Mouse (Mus musculus) cerebellum, postnatal 10 days (tissue): ENCODE data around the gene Asz1.

ENCODE experiments used
- DNase-seq, 2 experiments: peaks; one replicate each; pipeline ENCODE4 v3.0.0; 2021; ENCODE audit warnings: mixed read lengths in 2 of 2

The Asz1 gene

DNA sequence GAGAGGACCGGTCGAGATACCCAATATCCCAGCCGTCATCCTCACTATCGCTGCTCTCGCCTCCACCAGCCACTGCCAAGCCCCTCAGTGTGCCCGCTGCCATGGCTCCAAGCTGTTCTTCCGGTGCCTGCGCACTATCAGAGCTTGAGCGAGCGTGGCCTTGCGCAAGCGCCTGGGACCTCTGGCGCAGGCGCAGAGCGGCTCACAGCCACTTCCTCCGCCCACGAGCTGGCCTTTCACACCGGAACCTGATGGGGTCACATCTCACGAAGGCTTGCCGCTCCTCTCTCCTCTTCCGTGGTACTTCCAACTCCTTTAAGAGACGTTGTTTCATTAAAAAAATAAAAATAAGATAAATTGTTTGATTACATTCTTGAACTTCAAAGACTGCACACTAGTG is at the start of gene Asz1:
Gene Asz1, minus strand, starts transcription at position 128 of the 400 bp plus-strand sequence.
- no peak for DNase-seq

- DNase-seq, result peak; percentile 72 to 75
Measured at GRCm38 (mm10) chr6:18153031-18153430, 44.2 kb upstream of the Asz1 start.

DNA sequence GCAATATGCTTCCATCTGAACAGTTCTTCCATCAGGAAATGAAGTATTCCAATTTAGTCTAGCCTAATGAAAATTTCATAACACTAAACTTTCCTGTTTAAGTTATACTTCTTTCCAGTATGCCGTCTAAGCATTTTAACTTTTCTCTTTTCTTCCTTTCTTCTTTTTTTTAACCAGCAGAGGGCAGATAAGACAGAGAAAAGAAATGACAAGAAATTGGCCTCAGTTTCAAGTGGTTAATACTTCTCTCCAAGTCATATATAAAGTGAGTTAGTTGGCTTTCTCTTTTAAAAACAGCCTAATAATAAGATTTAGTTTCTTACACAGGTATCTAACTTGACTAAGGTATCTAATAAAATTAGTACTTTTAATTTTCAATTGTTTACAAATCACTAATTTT is 26.4 kb upstream of the Asz1 start:
- DNase-seq, result no peak

- no peak for DNase-seq
Measured at GRCm38 (mm10) chr6:18128059-18128458, 19.2 kb upstream of the Asz1 start.

DNA sequence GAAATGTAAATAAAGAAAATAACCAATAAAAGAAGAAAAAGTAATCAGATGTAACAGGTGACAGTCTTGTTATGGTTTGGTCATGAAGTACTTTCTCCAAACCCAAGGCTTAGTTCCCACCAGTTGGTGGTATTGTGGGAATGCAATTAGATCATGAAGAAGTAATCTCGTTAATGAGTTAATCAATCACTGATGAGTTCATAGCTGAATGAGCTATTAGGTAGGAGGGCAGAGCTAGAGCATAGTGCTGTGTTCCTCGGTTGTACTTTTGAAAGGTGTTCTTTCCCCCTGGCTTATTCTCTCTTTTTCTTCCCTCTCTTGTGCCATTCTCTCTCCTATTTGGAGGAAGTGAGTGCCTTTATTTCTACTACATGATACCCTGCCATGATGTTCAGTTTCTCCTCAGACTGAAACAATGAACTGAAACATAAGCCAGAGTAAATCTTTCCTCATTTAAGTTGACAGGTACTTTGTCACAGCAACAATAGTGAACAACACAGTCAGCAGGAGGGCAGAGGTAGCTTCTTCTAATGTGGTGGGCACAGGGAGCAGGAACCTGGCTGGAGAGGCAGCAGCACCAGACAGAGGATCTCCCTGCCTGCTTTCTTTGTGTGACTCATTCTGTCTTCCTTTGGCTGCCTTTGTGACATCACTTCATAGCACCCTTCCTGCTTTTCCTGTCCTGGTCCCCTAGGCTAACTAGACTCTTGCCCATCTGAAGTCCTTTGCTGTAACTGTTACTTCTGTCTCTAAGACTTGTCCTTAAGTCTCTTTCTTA is 18.5 kb upstream of the Asz1 start:
- no peak for DNase-seq

- no peak for DNase-seq
Measured at GRCm38 (mm10) chr6:18096861-18097260, 12.0 kb downstream of the Asz1 start.

DNA sequence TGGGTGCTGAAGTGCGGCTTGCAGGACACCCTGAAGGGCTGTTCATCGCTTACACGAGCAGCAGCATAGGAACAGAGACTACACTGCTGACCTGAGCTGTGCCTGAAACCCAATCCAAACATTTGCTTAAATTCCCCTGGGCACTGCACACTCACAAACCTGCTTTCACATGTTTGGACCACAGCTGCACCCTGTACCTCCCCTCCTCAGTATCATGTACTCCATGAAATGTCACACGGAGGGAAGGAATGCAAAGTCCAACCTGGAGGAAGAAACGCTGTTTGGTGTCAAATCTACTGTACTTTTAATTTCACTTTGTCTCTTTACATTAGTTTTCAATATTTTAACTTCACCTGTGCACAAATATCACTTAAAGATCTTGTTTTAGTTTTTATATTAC is 19.8 kb downstream of the Asz1 start:
- DNase-seq, result no peak

GRCm38 (mm10) chr6:18087160-18087804 is 21.6 kb downstream of the Asz1 start:
- peak in 1 of 2 experiments; percentile 47 for DNase-seq

DNA sequence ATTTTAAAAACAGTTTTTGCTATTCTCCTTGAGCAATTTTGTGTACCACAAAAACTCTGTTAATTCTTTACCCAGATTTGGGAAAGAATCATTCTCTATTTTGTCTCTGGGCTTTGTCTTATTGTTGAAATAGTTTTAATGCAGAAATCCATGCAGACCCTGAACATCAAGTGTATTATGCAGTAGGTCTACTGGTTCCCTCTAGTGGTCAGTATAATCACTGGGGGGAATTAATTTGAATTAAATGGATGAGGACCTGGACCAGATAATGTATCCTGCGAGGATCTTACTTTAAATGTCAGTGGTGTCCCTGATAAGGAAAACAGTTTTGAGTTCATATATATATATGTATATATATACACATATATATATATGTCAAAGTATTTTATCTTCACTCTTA is 30.2 kb downstream of the Asz1 start:
- peak in 1 of 2 experiments; percentile 59 for DNase-seq

DNA sequence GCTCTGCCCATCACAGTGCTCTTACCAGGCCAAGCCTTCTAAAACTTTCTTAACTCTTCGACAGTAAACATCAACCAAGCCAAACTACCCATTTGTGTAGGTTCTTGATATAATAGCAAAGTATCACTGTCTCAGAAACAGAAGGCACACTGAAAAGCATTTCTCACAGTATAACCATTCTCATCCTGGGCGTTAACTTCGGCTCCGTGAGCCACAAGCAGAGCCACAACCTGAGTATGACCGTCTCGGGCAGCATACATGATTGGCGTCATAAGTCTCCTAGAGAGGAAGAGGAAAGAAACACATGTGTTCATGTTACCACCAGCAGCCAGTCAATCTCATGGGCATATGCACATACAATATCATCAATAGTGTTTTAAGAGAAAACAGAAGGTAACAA is 31.9 kb downstream of the Asz1 start:
- DNase-seq, result no peak

DNA sequence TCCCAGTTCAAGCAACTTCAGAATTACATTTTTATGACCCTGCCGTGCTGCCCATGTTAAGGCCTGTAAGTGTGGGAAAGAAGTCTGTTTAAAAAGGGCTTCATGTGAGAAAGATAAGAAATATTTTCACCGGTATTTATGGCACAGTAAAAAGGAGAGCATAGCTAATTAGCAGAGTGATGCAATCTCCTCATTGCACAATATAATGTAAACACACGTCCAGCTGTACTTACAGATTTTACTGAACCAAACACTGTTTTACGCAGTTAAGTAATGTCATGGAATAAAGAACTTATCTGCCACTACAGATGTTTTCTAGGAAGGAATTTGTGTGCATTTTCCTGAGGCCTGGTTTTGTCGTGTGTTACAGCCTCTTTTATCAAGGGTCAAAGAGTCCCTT is 32.3 kb downstream of the Asz1 start:
- no peak for DNase-seq

DNA sequence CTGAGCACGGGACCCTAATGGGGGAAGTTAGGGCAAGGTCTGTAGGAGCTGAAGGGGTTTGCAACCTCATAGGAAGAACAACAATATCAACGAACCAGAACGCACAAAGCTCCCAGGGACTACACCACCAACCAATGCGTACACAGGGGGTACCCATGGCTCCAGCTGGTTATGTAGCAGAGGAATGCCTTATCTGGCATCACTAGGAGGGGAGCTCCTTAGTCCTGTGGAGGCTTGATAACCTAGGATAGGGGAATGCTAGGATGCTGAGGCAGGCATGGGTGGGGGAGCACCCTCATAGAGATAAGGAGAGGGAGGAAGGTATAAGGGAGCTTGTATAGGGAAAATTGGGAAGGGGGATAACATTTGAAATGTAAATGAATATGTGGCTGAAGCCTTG is 51.0 kb downstream of the Asz1 start:
- DNase-seq, result no peak

DNA sequence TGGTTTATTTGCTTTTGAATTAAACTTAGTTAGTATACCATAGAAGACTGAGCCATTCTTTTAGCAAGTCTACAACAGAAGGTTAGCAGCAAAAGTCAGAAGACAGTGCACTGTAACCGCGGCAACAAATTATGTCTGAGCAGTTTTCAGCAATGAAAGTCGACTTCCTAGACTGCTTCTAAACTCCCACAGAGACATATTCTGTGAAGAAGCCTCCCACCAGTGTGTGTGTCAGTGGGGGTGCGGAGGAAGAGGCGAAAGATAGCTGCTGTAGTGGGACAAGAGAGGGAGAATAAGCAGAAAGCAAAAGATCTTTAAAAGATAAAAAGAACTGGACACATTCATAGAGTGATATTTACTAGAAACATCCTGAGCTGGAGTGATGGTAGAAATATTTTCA is 57.2 kb downstream of the Asz1 start:
- no peak for DNase-seq

DNA sequence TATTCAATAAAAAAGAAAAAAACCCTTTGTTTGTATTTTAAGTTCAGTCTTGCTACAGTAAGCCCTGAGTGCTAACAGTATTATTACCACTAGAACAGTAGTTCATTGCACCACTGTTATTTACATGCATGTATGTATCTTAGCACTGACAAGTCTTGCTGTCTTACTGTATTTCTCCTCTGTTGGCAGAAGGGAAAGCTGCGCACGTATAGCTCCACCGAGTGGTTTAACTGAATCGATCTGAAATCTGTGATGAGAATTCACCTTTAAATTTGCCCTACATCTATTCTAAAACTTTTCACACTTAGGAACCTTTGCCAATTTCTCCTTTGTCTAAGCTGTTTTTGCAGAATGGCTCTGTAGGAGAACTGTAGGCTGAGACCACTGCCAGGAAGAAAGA is 64.6 kb downstream of the Asz1 start:
- DNase-seq, result no peak

GRCm38 (mm10) chr6:18043172-18043571 is 65.7 kb downstream of the Asz1 start:
- DNase-seq, result no peak

GRCm38 (mm10) chr6:18032271-18032670 is 76.6 kb downstream of the Asz1 start:
- no peak for DNase-seq

- DNase-seq, result peak; percentile 62 to 70
Measured at GRCm38 (mm10) chr6:18031509-18032010, 77.3 kb downstream of the Asz1 start.

DNA sequence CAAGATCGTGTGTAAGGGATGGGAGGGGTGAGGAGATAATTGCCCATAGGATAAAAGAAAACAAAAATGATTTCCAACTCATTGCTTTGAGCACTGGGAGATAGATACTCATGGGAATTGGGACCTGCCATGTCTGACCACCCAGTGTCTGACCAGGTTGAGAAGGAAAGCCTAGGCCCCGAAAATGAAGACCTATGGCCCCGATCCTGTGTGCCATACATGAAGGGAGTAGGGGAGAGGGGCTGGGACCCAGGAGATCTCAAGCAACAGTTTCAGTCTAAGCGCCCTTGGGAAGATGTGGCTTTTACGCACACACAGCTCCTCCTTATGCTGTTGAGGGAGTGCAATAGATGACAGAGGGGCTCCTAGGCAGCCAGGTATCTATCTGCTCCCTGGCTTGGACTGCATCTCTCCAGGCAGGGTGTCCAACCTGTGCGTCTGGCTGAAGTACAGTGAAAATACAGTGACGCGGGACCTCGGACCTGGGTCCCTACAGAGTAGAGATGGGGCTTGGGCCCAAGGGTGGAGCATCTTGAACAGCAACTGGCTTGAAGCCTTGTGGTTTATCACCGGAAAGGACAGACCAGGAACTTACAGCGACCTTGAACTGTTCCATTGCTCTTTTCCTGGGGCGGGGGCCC is 77.9 kb downstream of the Asz1 start:
- DNase-seq, result peak; percentile 24 to 28

DNA sequence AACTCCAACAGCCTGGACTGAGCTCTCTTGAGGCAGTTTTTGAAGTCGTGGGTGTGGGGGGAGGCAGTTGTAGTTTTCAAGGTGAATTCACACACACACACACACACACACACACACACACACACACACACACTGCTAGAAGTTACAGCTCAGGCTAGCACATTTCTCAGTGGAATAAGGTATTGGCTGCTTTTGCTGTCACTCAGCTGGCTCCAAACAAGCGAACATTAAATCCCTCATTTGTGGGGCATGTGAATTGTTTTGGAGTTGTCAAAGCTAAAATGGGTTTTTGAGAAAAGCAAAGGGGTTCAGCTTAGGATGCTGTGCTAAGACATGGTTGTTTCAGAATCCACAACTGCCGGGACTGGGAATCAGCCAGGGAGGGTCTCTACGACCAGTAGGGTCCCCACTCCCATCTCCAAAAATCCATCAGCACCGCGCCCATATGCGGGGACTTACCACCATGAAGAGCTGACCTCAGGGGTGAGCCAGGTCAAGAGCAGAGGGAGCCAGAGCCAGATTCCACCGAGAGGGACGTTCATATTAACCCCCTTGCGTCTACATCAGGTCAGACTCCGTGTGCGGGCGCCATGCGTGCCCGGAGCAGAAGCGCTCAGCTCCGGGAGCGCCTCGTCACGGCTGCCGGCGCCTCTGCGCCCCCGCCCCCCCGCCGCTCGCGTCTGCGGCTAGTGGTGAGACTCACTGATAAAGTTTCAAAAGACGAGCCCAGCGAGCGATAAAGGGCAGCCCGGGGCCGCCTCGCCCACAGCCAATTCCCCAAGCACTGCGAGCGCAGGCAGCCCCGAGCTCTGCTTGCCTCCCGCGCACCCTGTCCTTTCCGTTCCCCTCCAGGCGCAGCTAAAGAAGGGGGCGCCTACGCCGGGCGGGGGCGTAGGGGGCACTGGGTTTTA is 78.9 kb downstream of the Asz1 start, which contains the start of gene Wnt2:
Gene Wnt2, minus strand, starts transcription at position 840 of the 911 bp plus-strand sequence.
- peak; percentile 37 to 48 for DNase-seq

GRCm38 (mm10) chr6:18024133-18024794 is 84.6 kb downstream of the Asz1 start:
- DNase-seq, result no peak

DNA sequence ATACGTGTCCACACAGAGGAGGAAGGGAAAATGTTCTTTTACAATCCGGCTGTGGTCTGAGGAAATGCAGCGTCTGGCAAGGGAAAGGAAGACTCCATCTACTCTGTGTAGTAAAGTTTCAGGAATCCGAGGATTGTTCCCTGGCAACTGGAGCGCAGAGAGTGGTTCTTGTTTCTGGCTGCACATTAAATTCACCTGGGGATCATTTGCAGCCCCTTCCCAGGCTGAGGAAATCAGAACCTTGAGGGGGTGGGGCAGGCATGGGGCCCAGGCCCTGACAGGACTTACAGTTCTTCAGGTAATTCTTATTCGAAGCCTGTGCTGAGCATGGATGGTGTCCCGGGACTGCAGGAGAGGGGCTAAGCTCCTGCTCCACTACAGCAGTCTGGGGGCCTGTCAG is 95.5 kb downstream of the Asz1 start:
- no peak for DNase-seq

DNA sequence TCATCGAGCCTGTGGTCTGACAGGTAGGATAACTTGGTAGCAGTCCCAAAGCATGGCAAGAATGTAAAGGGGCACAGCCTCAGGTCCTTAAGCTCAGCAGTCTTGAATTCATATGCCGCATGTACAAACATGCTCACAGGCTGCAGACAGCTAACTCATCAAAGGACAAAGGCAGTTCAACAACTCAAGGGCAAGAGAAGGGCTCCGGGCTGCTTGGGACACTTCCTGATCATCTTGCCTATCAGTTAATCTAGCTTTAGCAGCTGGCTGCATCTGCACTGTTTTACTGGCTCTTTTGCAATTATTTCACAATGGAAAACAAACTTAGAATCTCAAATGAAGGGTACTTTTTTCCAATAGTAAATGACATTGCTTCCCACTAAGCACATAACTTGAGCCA is 101.5 kb downstream of the Asz1 start:
- no peak for DNase-seq
